Mouse (Mus musculus) splenic B cell, adult 2 months (primary cell): Measurements from ENCODE around the gene Slc51b.

Experiments used
- DNase-seq: peaks from one replicate; pipeline ENCODE4 v3.0.0-alpha.2; 2011; ENCODE audit warnings: low read depth, low spot score
- H3K27me3 ChIP-seq: 2 replicates; pipeline ENCODE4 v1.6.1; 2012; ENCODE audit warnings: mild to moderate bottlenecking, low read length, moderate library complexity, mixed read lengths; ENCODE audit not compliant: control insufficient read depth, poor library complexity, insufficient read depth, severe bottlenecking
- H3K36me3 ChIP-seq: 2 replicates; pipeline ENCODE4 v1.6.1; 2012; ENCODE audit warnings: mild to moderate bottlenecking, low read length, moderate library complexity, mixed read lengths; ENCODE audit not compliant: control insufficient read depth, poor library complexity, insufficient read depth, severe bottlenecking

The Slc51b gene

GRCm38 (mm10) chr9:65393606-65394005 lies 29.1 kb downstream of the Slc51b start:
- H3K36me3 ChIP-seq: no peaks in the 10 kb centered on the region
- H3K27me3 ChIP-seq: no peaks in the 10 kb centered on the region
- no peak for DNase-seq

- no peaks in the 10 kb centered on the region for H3K27me3 ChIP-seq
- peak; percentile 74 for DNase-seq
- no peaks in the 10 kb centered on the region for H3K36me3 ChIP-seq
Observed at GRCm38 (mm10) chr9:65392638-65393364, 30.0 kb downstream of the Slc51b start.

GRCm38 (mm10) chr9:65391613-65391964 lies 31.2 kb downstream of the Slc51b start, which contains the start of gene Kbtbd13:
TSS of gene Kbtbd13 (minus strand) at chr9:65391652.
- no peak for DNase-seq
- Histone ChIP-seq H3K27me3 (no peaks in the 10 kb centered on the region), H3K36me3 (no peaks in the 10 kb centered on the region)

GRCm38 (mm10) chr9:65390752-65391612 lies 31.8 kb downstream of the Slc51b start:
- peak; percentile 4 for DNase-seq
- Histone ChIP-seq H3K27me3 (no peaks in the 10 kb centered on the region), H3K36me3 (no peaks in the 10 kb centered on the region)

- DNase-seq: no peak
- no peaks in the 10 kb centered on the region for H3K36me3 ChIP-seq
- H3K27me3 ChIP-seq: no peaks in the 10 kb centered on the region
Observed at GRCm38 (mm10) chr9:65386373-65387140, 36.2 kb downstream of the Slc51b start.

- no peak for DNase-seq
- Histone ChIP-seq H3K27me3 (no peaks in the 10 kb centered on the region), H3K36me3 (no peaks in the 10 kb centered on the region)
Observed at GRCm38 (mm10) chr9:65384276-65384675, 38.5 kb downstream of the Slc51b start.

GRCm38 (mm10) chr9:65382751-65383097 lies 40.0 kb downstream of the Slc51b start:
- DNase-seq: no peak
- H3K27me3 ChIP-seq: no peaks in the 10 kb centered on the region
- H3K36me3 ChIP-seq: no peaks in the 10 kb centered on the region

GRCm38 (mm10) chr9:65382031-65382750 lies 40.6 kb downstream of the Slc51b start:
- no peaks in the 10 kb centered on the region for H3K36me3 ChIP-seq
- H3K27me3 ChIP-seq: no peaks in the 10 kb centered on the region
- DNase-seq: no peak

- Histone ChIP-seq H3K36me3 (no peaks in the 10 kb centered on the region), H3K27me3 (no peaks in the 10 kb centered on the region)
- DNase-seq: no peak
Observed at GRCm38 (mm10) chr9:65381017-65381590, 41.7 kb downstream of the Slc51b start.

- Histone ChIP-seq H3K27me3 (no peaks in the 10 kb centered on the region), H3K36me3 (no peaks in the 10 kb centered on the region)
- DNase-seq: no peak
Observed at GRCm38 (mm10) chr9:65375163-65375934, 47.4 kb downstream of the Slc51b start.

- DNase-seq: no peak
- H3K36me3 ChIP-seq: no peaks in the 10 kb centered on the region
- no peaks in the 10 kb centered on the region for H3K27me3 ChIP-seq
Observed at GRCm38 (mm10) chr9:65374468-65375162, 48.1 kb downstream of the Slc51b start.

GRCm38 (mm10) chr9:65372449-65372848 lies 50.3 kb downstream of the Slc51b start:
- peak; percentile 23 for DNase-seq

GRCm38 (mm10) chr9:65371756-65372155 lies 51.0 kb downstream of the Slc51b start:
- Histone ChIP-seq H3K36me3 (no peaks in the 10 kb centered on the region), H3K27me3 (no peaks in the 10 kb centered on the region)
- no peak for DNase-seq

More at GRCm38 (mm10) chr9:65372449-65372848, 50.3 kb downstream of the Slc51b start:
- no peaks in the 10 kb centered on the region for H3K27me3 ChIP-seq
- no peaks in the 10 kb centered on the region for H3K36me3 ChIP-seq
